Mouse (Mus musculus): ENCODE results near the gene Cep57l1. TPM values are rescaled to one million over a fixed set of nuclear protein-coding genes. Genes with fewer than 3 reads are reported as not detected.

Gene Cep57l1
- polyA plus RNA-seq, 2 experiments, result 7.1 to 10.6 TPM

- Histone ChIP-seq H3K9me3 (ENCODE audit: control insufficient read depth, low read length) (no peaks in the 10 kb centered on the region), H3K36me3 (replicated peaks; ENCODE audit: control insufficient read depth, insufficient read depth, low read depth) (no peaks in the 10 kb centered on the region), H3K27me3 (ENCODE audit: control insufficient read depth, insufficient read depth, low read length) (no peaks in the 10 kb centered on the region), H3K27ac (no peak overlapping the region), H3K9ac (replicated peaks) (no peak overlapping the region), H3K4me3 (ENCODE audit: insufficient read depth in 1 of 2, low read depth in 2 of 2, low read length in 2 of 2) (no peak overlapping the region), H3K4me1 (replicated peaks; ENCODE audit: control insufficient read depth in 2 of 2, insufficient read depth in 2 of 2, low read length in 1 of 2) (peaks cover 0 to 2% of the 10 kb centered on the region in 2 experiments; a peak in 1 of 4 replicates), H3K4me2 (ENCODE audit: low read depth) (no peak overlapping the region)
- DNase-seq (ENCODE audit: low read depth in 3 of 3, low spot score in 3 of 3), result no peak
- TF ChIP-seq EP300 (IDR thresholded peaks at IDR 0.05; ENCODE audit: low read depth) (no peak), CTCF (IDR thresholded peaks at IDR 0.05; ENCODE audit: low read depth) (no peak)
- no peak for ATAC-seq (ENCODE audit: insufficient read depth)
- WGBS (ENCODE audit: insufficient replicate concordance), result 47% methylated on average over 8 of the region's 8 CpGs
These were observed 132.3 kb downstream of the Cep57l1 start for GRCm38 (mm10) chr10:41677396-41677795.

- Histone ChIP-seq H3K27me3 (ENCODE audit: control insufficient read depth, insufficient read depth, low read length) (no peaks in the 10 kb centered on the region), H3K27ac (no peak overlapping the region), H3K4me2 (ENCODE audit: low read depth) (no peak overlapping the region), H3K4me1 (replicated peaks; ENCODE audit: control insufficient read depth in 2 of 2, insufficient read depth in 2 of 2, low read length in 1 of 2) (peaks cover 0 to 2% of the 10 kb centered on the region in 2 experiments; a peak in 1 of 4 replicates), H3K9ac (replicated peaks) (no peak overlapping the region), H3K4me3 (ENCODE audit: insufficient read depth in 1 of 2, low read depth in 2 of 2, low read length in 2 of 2) (no peak overlapping the region), H3K9me3 (ENCODE audit: control insufficient read depth, low read length) (no peaks in the 10 kb centered on the region), H3K36me3 (replicated peaks; ENCODE audit: control insufficient read depth, insufficient read depth, low read depth) (no peaks in the 10 kb centered on the region)
- DNase-seq (ENCODE audit: low read depth in 3 of 3, low spot score in 3 of 3) (no peak), ATAC-seq (ENCODE audit: insufficient read depth) (no peak)
- 62% methylated on average over 6 of the region's 6 CpGs for WGBS (ENCODE audit: insufficient replicate concordance)
- TF ChIP-seq CTCF (IDR thresholded peaks at IDR 0.05; ENCODE audit: low read depth) (no peak), EP300 (IDR thresholded peaks at IDR 0.05; ENCODE audit: low read depth) (no peak)
These were observed 133.0 kb downstream of the Cep57l1 start for GRCm38 (mm10) chr10:41676661-41677061.

- 59% methylated on average over 6 of the region's 6 CpGs for WGBS (ENCODE audit: insufficient replicate concordance)
- no peak overlapping the region for H3K4me2 ChIP-seq (ENCODE audit: low read depth)
- no peak for TF ChIP-seq CTCF (IDR thresholded peaks at IDR 0.05; ENCODE audit: low read depth)
- TF ChIP-seq EP300 (IDR thresholded peaks at IDR 0.05; ENCODE audit: low read depth), result no peak
- no peaks in the 10 kb centered on the region for H3K27me3 ChIP-seq (ENCODE audit: control insufficient read depth, insufficient read depth, low read length)
- H3K9ac ChIP-seq (replicated peaks), result no peak overlapping the region
- ATAC-seq (ENCODE audit: insufficient read depth) (no peak), DNase-seq (ENCODE audit: low read depth in 3 of 3, low spot score in 3 of 3) (no peak)
- peaks cover 0 to 2% of the 10 kb centered on the region in 2 experiments; a peak in 1 of 4 replicates for H3K4me1 ChIP-seq (replicated peaks; ENCODE audit: control insufficient read depth in 2 of 2, insufficient read depth in 2 of 2, low read length in 1 of 2)
- no peak overlapping the region for H3K27ac ChIP-seq
- no peaks in the 10 kb centered on the region for H3K9me3 ChIP-seq (ENCODE audit: control insufficient read depth, low read length)
- H3K4me3 ChIP-seq (ENCODE audit: insufficient read depth in 1 of 2, low read depth in 2 of 2, low read length in 2 of 2), result no peak overlapping the region
- no peaks in the 10 kb centered on the region for H3K36me3 ChIP-seq (replicated peaks; ENCODE audit: control insufficient read depth, insufficient read depth, low read depth)
These were observed 133.7 kb downstream of the Cep57l1 start for GRCm38 (mm10) chr10:41675842-41676571.

GRCm38 (mm10) chr10:41675243-41675642 is 134.4 kb downstream of the Cep57l1 start:
- Histone ChIP-seq H3K4me1 (replicated peaks; ENCODE audit: control insufficient read depth in 2 of 2, insufficient read depth in 2 of 2, low read length in 1 of 2) (peaks cover 0 to 2% of the 10 kb centered on the region in 2 experiments; a peak in 1 of 4 replicates), H3K4me2 (ENCODE audit: low read depth) (no peak overlapping the region), H3K27me3 (ENCODE audit: control insufficient read depth, insufficient read depth, low read length) (no peaks in the 10 kb centered on the region), H3K36me3 (replicated peaks; ENCODE audit: control insufficient read depth, insufficient read depth, low read depth) (no peaks in the 10 kb centered on the region), H3K4me3 (ENCODE audit: insufficient read depth in 1 of 2, low read depth in 2 of 2, low read length in 2 of 2) (no peak overlapping the region), H3K27ac (no peak overlapping the region), H3K9me3 (ENCODE audit: control insufficient read depth, low read length) (no peaks in the 10 kb centered on the region), H3K9ac (replicated peaks) (no peak overlapping the region)
- no peak for ATAC-seq (ENCODE audit: insufficient read depth)
- no peak for TF ChIP-seq EP300 (IDR thresholded peaks at IDR 0.05; ENCODE audit: low read depth)
- no peak for TF ChIP-seq CTCF (IDR thresholded peaks at IDR 0.05; ENCODE audit: low read depth)
- DNase-seq (ENCODE audit: low read depth in 3 of 3, low spot score in 3 of 3), result no peak
- 48% methylated on average over 6 of the region's 6 CpGs for WGBS (ENCODE audit: insufficient replicate concordance)

GRCm38 (mm10) chr10:41674362-41674761 is 135.3 kb downstream of the Cep57l1 start:
- Histone ChIP-seq H3K9ac (replicated peaks) (no peak overlapping the region), H3K27me3 (ENCODE audit: control insufficient read depth, insufficient read depth, low read length) (no peaks in the 10 kb centered on the region), H3K9me3 (ENCODE audit: control insufficient read depth, low read length) (no peaks in the 10 kb centered on the region), H3K4me2 (ENCODE audit: low read depth) (no peak overlapping the region), H3K4me3 (ENCODE audit: insufficient read depth in 1 of 2, low read depth in 2 of 2, low read length in 2 of 2) (no peak overlapping the region), H3K27ac (no peak overlapping the region), H3K36me3 (replicated peaks; ENCODE audit: control insufficient read depth, insufficient read depth, low read depth) (no peaks in the 10 kb centered on the region), H3K4me1 (replicated peaks; ENCODE audit: control insufficient read depth in 2 of 2, insufficient read depth in 2 of 2, low read length in 1 of 2) (peaks cover 0 to 2% of the 10 kb centered on the region in 2 experiments; a peak in 1 of 4 replicates)
- TF ChIP-seq CTCF (IDR thresholded peaks at IDR 0.05; ENCODE audit: low read depth), result no peak
- no peak for TF ChIP-seq EP300 (IDR thresholded peaks at IDR 0.05; ENCODE audit: low read depth)
- 24% methylated on average over 3 of the region's 3 CpGs for WGBS (ENCODE audit: insufficient replicate concordance)
- ATAC-seq (ENCODE audit: insufficient read depth) (no peak), DNase-seq (ENCODE audit: low read depth in 3 of 3, low spot score in 3 of 3) (no peak)

Measured in liver, embryonic 14.5 days (tissue).